Mouse (Mus musculus) brown adipose tissue, adult 24 weeks (tissue): ENCODE results near the gene Wnt9b. TPM values are rescaled to one million over a fixed set of nuclear protein-coding genes. Genes with fewer than 3 reads are reported as not detected.

Experiments used
- H3K27ac ChIP-seq: fragments of 200-500 bp; replicated peaks from 2 replicates; pipeline ENCODE4 v1.5.1; 2012; ENCODE audit warnings: low read depth, mild to moderate bottlenecking, low read length
- H3K4me1 ChIP-seq: fragments of 200-500 bp; 2 replicates; pipeline ENCODE4 v1.6.1; 2012; ENCODE audit warnings: low read length, mixed read lengths; ENCODE audit not compliant: control insufficient read depth, insufficient read depth, insufficient read length
- H3K4me3 ChIP-seq: fragments of 200-500 bp; 2 replicates; pipeline ENCODE4 v1.5.1; 2012; ENCODE audit warnings: low read depth, mild to moderate bottlenecking, low read length, moderate library complexity; ENCODE audit not compliant: insufficient read depth
- polyA plus RNA-seq: library from polyadenylated mRNA; stranded (reverse); fragments of >200 nt; gene quantifications from 2 replicates; pipeline ENCODE4 v1.2.4, GENCODE M21; 2012; ENCODE audit not compliant: missing spikeins, insufficient read depth, insufficient read length

The Wnt9b gene
- polyA plus RNA-seq, 1 experiment, result not detected

- no peak overlapping the region for H3K4me3 ChIP-seq
- no peak overlapping the region; the same call in 1 of the 2 replicates for H3K27ac ChIP-seq
- no peaks in the 10 kb centered on the region for H3K4me1 ChIP-seq
These were observed 991 bp upstream of the Wnt9b start for GRCm38 (mm10) chr11:103750612-103751011.

GRCm38 (mm10) chr11:103735046-103735781, 14.4 kb downstream of the Wnt9b start:
- Histone ChIP-seq H3K4me3 (no peak overlapping the region), H3K27ac (no peak overlapping the region), H3K4me1 (no peaks in the 10 kb centered on the region)

GRCm38 (mm10) chr11:103734411-103735045, 15.1 kb downstream of the Wnt9b start:
- Histone ChIP-seq H3K4me3 (no peak overlapping the region), H3K4me1 (no peaks in the 10 kb centered on the region), H3K27ac (no peak overlapping the region)

- no peak overlapping the region for H3K27ac ChIP-seq
These were observed 15.7 kb downstream of the Wnt9b start for GRCm38 (mm10) chr11:103733961-103734360.

GRCm38 (mm10) chr11:103733069-103733468, 16.6 kb downstream of the Wnt9b start:
- Histone ChIP-seq H3K4me1 (no peaks in the 10 kb centered on the region), H3K27ac (no peak overlapping the region), H3K4me3 (no peak overlapping the region)

More at GRCm38 (mm10) chr11:103733961-103734360, 15.7 kb downstream of the Wnt9b start:
- H3K4me1 ChIP-seq, result no peaks in the 10 kb centered on the region
- no peak overlapping the region for H3K4me3 ChIP-seq

- Histone ChIP-seq H3K27ac (no peak overlapping the region), H3K4me1 (peaks cover 3% of the 10 kb centered on the region), H3K4me3 (no peak overlapping the region)
These were observed 17.3 kb downstream of the Wnt9b start for GRCm38 (mm10) chr11:103732306-103732705.

GRCm38 (mm10) chr11:103731594-103731993, 18.0 kb downstream of the Wnt9b start:
- no peak overlapping the region for H3K27ac ChIP-seq
- H3K4me3 ChIP-seq, result no peak overlapping the region
- peaks cover 5% of the 10 kb centered on the region for H3K4me1 ChIP-seq

- H3K4me3 ChIP-seq, result no peak overlapping the region
- peaks cover 5% of the 10 kb centered on the region for H3K4me1 ChIP-seq
- H3K27ac ChIP-seq, result no peak overlapping the region
These were observed 20.2 kb downstream of the Wnt9b start for GRCm38 (mm10) chr11:103729282-103729985.

- no peak overlapping the region for H3K4me3 ChIP-seq
- no peak overlapping the region for H3K27ac ChIP-seq
- peaks cover 5% of the 10 kb centered on the region for H3K4me1 ChIP-seq
These were observed 25.3 kb downstream of the Wnt9b start for GRCm38 (mm10) chr11:103724331-103724771.

- no peak overlapping the region for H3K27ac ChIP-seq
- no peak overlapping the region for H3K4me3 ChIP-seq
- H3K4me1 ChIP-seq, result no peaks in the 10 kb centered on the region
These were observed 27.6 kb downstream of the Wnt9b start for GRCm38 (mm10) chr11:103722040-103722481.

- Histone ChIP-seq H3K4me3 (no peak overlapping the region), H3K27ac (no peak overlapping the region), H3K4me1 (no peaks in the 10 kb centered on the region)
These were observed 28.1 kb downstream of the Wnt9b start for GRCm38 (mm10) chr11:103721468-103722039.

- no peaks in the 10 kb centered on the region for H3K4me1 ChIP-seq
These were observed 30.2 kb downstream of the Wnt9b start for GRCm38 (mm10) chr11:103719436-103719835.

GRCm38 (mm10) chr11:103716971-103717370, 32.6 kb downstream of the Wnt9b start:
- Histone ChIP-seq H3K4me1 (no peaks in the 10 kb centered on the region), H3K27ac (no peak overlapping the region), H3K4me3 (no peak overlapping the region)

More at GRCm38 (mm10) chr11:103719436-103719835, 30.2 kb downstream of the Wnt9b start:
- Histone ChIP-seq H3K4me3 (no peak overlapping the region), H3K27ac (no peak overlapping the region)

- H3K4me1 ChIP-seq, result no peaks in the 10 kb centered on the region
- H3K27ac ChIP-seq, result no peak overlapping the region
- H3K4me3 ChIP-seq, result no peak overlapping the region
These were observed 35.5 kb downstream of the Wnt9b start for GRCm38 (mm10) chr11:103714074-103714473.
